Mouse (Mus musculus): ENCODE results near the gene Sgca. TPM values are rescaled to one million over a fixed set of nuclear protein-coding genes. Genes with fewer than 3 reads are reported as not detected.

Gene Sgca
- polyA plus RNA-seq, 1 experiment: not detected

- WGBS: under 1% methylated on average over 22 of the region's 22 CpGs
- Histone ChIP-seq H3K4me3 (replicated peaks; ENCODE audit: control insufficient read depth, low read depth, low read length) (peak overlapping the region; percentile 94), H3K27ac (ENCODE audit: control insufficient read depth, insufficient read depth, low read depth, low read length, poor library complexity) (peak overlapping the region; percentile 91), H3K4me1 (ENCODE audit: control insufficient read depth, insufficient read depth, low read length) (peaks cover 15% of the 10 kb centered on the region)
- TF ChIP-seq CTCF (IDR thresholded peaks at IDR 0.05; ENCODE audit: control insufficient read depth, insufficient read depth, low read length) (no peak), POLR2A (IDR thresholded peaks at IDR 0.05; ENCODE audit: borderline replicate concordance, control insufficient read depth, low read depth, low read length) (peak; percentile 14; the same call in 1 of the 2 replicates)
These were observed 16.9 kb upstream of the Sgca start for GRCm38 (mm10) chr11:94992754-94993606.

- peak overlapping the region; percentile 91 for H3K27ac ChIP-seq (ENCODE audit: control insufficient read depth, insufficient read depth, low read depth, low read length, poor library complexity)
- TF ChIP-seq CTCF (IDR thresholded peaks at IDR 0.05; ENCODE audit: control insufficient read depth, insufficient read depth, low read length): no peak
- TF ChIP-seq POLR2A (IDR thresholded peaks at IDR 0.05; ENCODE audit: borderline replicate concordance, control insufficient read depth, low read depth, low read length): no peak
- peak overlapping the region; percentile 94 for H3K4me3 ChIP-seq (replicated peaks; ENCODE audit: control insufficient read depth, low read depth, low read length)
- WGBS: 1% methylated on average over 20 of the region's 20 CpGs
- peaks cover 14% of the 10 kb centered on the region for H3K4me1 ChIP-seq (ENCODE audit: control insufficient read depth, insufficient read depth, low read length)
These were observed 16.3 kb upstream of the Sgca start for GRCm38 (mm10) chr11:94992480-94992753.

GRCm38 (mm10) chr11:94991641-94992479 lies 15.7 kb upstream of the Sgca start:
- TF ChIP-seq POLR2A (IDR thresholded peaks at IDR 0.05; ENCODE audit: borderline replicate concordance, control insufficient read depth, low read depth, low read length) (0 out of 2 replicates have a peak, but pooled peaks have one; percentile 31), CTCF (IDR thresholded peaks at IDR 0.05; ENCODE audit: control insufficient read depth, insufficient read depth, low read length) (peak; percentile 7; the same call in 1 of the 2 replicates)
- H3K4me1 ChIP-seq (ENCODE audit: control insufficient read depth, insufficient read depth, low read length): peaks cover 13% of the 10 kb centered on the region
- WGBS: under 1% methylated on average over 99 of the region's 99 CpGs
- peak overlapping the region; percentile 94 for H3K4me3 ChIP-seq (replicated peaks; ENCODE audit: control insufficient read depth, low read depth, low read length)
- peak overlapping the region; percentile 91 for H3K27ac ChIP-seq (ENCODE audit: control insufficient read depth, insufficient read depth, low read depth, low read length, poor library complexity)

GRCm38 (mm10) chr11:94990749-94991577 lies 14.8 kb upstream of the Sgca start, which contains the start of gene Ppp1r9b:
Ppp1r9b (plus strand) TSS chr11:94991035.
- Histone ChIP-seq H3K27ac (ENCODE audit: control insufficient read depth, insufficient read depth, low read depth, low read length, poor library complexity) (peak within 1 kb of the TSS; percentile 91), H3K4me1 (ENCODE audit: control insufficient read depth, insufficient read depth, low read length) (peaks cover 11% of the 10 kb centered on the region), H3K4me3 (replicated peaks; ENCODE audit: control insufficient read depth, low read depth, low read length) (peak within 1 kb of the TSS; percentile 94)
- WGBS: under 1% methylated on average over 67 of the region's 69 CpGs
- TF ChIP-seq CTCF (IDR thresholded peaks at IDR 0.05; ENCODE audit: control insufficient read depth, insufficient read depth, low read length) (peak; percentile 67), POLR2A (IDR thresholded peaks at IDR 0.05; ENCODE audit: borderline replicate concordance, control insufficient read depth, low read depth, low read length) (peak; percentile 75)

- Histone ChIP-seq H3K27ac (ENCODE audit: control insufficient read depth, insufficient read depth, low read depth, low read length, poor library complexity) (peak overlapping the region; percentile 91), H3K4me3 (replicated peaks; ENCODE audit: control insufficient read depth, low read depth, low read length) (peak overlapping the region; percentile 94), H3K4me1 (ENCODE audit: control insufficient read depth, insufficient read depth, low read length) (peaks cover 9% of the 10 kb centered on the region)
- no peak for TF ChIP-seq CTCF (IDR thresholded peaks at IDR 0.05; ENCODE audit: control insufficient read depth, insufficient read depth, low read length)
- 14% methylated on average over 6 of the region's 6 CpGs for WGBS
These were observed 14.1 kb upstream of the Sgca start for GRCm38 (mm10) chr11:94990102-94990748.

GRCm38 (mm10) chr11:94989562-94990017 lies 13.5 kb upstream of the Sgca start:
- WGBS: under 1% methylated on average over 12 of the region's 12 CpGs
- Histone ChIP-seq H3K27ac (ENCODE audit: control insufficient read depth, insufficient read depth, low read depth, low read length, poor library complexity) (peak overlapping the region; percentile 58), H3K4me1 (ENCODE audit: control insufficient read depth, insufficient read depth, low read length) (peaks cover 6% of the 10 kb centered on the region), H3K4me3 (replicated peaks; ENCODE audit: control insufficient read depth, low read depth, low read length) (peak overlapping the region; percentile 78)
- TF ChIP-seq POLR2A (IDR thresholded peaks at IDR 0.05; ENCODE audit: borderline replicate concordance, control insufficient read depth, low read depth, low read length) (peak; percentile 63; the same call in 1 of the 2 replicates), CTCF (IDR thresholded peaks at IDR 0.05; ENCODE audit: control insufficient read depth, insufficient read depth, low read length) (0 out of 2 replicates have a peak, but pooled peaks have one; percentile 3)

Data from bone marrow, adult 2 months (tissue).